Mouse (Mus musculus): ENCODE measurements around the gene Fcna.

GRCm38 (mm10) chr2:25625986-25626385, 1.8 kb downstream of the Fcna start:
- TF ChIP-seq ZNF384 (IDR thresholded peaks at IDR 0.05; ENCODE audit: low read depth, low read length) (no peak), HCFC1 (IDR thresholded peaks at IDR 0.05; ENCODE audit: borderline replicate concordance, insufficient read depth, low read length) (no peak), CHD2 (IDR thresholded peaks at IDR 0.05; ENCODE audit: low read depth, low read length) (no peak), MAFK (IDR thresholded peaks at IDR 0.05; ENCODE audit: insufficient read depth, low read depth, low read length) (no peak)
